Mouse (Mus musculus) neutrophil, adult 5-6 weeks (primary cell): ENCODE measurements at regions not wholly inside any gene's neighbourhood (a gene's known extent, or its start where the extent isn't known, plus 50 kb on each side); places are given as distances from the start of the nearest gene placed in this dataset.

Source experiments
- ATAC-seq: fragments of 151-379, 151-347 bp; 2 replicates; pipeline ENCODE4 v1.8.0; 2017; ENCODE audit warnings: mild to moderate bottlenecking, moderate TSS enrichment; ENCODE audit not compliant: insufficient number of reproducible peaks, poor library complexity, low FRiP score, severe bottlenecking; ENCODE audit errors: extremely low read depth

GRCm38 (mm10) chr12:70731498-70731897, 93.8 kb upstream of the Frmd6 start:
- no peak for ATAC-seq

- ATAC-seq, result no peak
These were observed 92.7 kb upstream of the Frmd6 start for GRCm38 (mm10) chr12:70732591-70732990.

GRCm38 (mm10) chr12:70738554-70738953, 86.8 kb upstream of the Frmd6 start:
- 0 out of 2 replicates have a peak, but pooled peaks have one; percentile 23 for ATAC-seq

DNA sequence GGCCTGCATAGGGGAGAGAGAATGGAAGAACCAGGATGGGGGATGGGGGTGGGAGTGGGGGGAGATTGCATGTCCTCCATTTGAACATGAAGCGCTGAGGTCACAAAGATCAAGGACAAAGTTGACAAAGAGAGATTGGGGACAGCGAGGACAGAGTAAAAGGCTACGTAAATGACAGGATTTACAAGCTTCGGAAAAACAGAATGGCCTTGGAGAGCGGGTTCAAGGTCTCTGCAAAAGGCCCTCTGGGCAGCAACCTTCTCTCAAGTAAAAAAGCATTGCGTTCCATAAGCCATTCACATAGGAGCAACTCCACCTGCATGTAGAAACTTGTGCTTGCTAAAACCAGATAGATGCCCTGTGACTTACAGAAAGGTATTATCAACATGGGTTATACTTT, 86.0 kb upstream of the Frmd6 start:
- no peak for ATAC-seq

DNA sequence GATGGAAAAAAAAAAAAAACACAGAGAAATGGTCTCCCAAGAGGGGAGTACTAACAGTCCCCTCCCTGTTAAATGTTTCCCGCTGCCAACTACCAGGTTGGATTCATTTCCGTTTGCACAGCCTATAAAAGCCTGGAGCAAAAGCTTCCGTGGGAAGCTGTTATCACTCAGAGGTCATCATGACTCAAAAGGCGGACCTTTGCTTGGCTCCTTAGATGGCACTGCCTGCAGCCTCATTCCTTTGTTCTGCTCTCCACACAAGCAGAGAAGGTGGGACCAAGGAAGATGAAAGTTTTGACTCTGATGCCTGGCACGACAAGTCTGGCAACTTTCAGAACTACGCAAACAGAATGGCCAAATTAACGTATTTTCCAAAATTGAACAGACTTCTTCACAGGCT, 85.5 kb upstream of the Frmd6 start:
- ATAC-seq, result no peak

GRCm38 (mm10) chr12:70742836-70743235, 82.5 kb upstream of the Frmd6 start:
- no peak for ATAC-seq

GRCm38 (mm10) chr12:70745681-70746080, 79.6 kb upstream of the Frmd6 start:
- no peak for ATAC-seq

DNA sequence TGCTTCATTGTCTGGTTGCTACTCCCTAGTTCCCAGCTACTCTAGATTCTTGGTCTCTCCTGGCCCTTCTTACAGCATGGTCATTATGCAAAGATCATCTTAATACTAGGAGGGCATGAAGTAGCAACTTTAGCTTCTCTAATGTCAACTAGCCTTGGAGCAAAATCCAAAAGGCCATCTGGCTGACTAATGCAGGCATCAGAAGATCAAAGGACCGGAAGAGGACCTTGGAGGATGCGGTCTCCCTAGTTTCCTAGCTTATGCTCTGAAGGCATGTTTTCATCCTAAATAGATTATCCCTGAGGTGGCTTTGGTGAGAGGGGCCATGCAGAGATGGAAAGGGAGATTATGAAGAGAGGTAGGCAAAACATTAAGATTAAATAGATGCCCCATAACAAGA, 75.7 kb upstream of the Frmd6 start:
- no peak for ATAC-seq

- ATAC-seq, result no peak
These were observed 74.4 kb upstream of the Frmd6 start for GRCm38 (mm10) chr12:70750651-70751578.

GRCm38 (mm10) chr12:70752266-70752910, 72.9 kb upstream of the Frmd6 start:
- no peak for ATAC-seq

DNA sequence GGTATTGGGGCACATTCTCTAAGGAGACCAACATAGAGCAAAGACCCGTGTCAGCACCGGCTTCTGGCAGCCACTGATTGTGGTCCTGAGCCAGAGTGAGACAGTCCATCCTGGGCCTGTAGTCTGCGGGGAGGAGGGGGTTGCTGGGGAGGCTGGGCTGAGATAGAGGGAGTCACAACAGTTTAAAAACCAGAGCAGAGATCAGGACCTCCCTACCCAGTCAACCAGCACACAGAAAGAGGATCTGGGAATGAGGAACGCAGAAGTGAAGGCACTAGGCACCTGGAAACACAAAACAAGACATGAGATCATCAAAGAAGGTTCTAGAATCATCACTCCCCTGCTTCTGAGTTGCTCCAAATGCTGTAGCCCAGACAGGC, 72.4 kb upstream of the Frmd6 start:
- ATAC-seq, result no peak

DNA sequence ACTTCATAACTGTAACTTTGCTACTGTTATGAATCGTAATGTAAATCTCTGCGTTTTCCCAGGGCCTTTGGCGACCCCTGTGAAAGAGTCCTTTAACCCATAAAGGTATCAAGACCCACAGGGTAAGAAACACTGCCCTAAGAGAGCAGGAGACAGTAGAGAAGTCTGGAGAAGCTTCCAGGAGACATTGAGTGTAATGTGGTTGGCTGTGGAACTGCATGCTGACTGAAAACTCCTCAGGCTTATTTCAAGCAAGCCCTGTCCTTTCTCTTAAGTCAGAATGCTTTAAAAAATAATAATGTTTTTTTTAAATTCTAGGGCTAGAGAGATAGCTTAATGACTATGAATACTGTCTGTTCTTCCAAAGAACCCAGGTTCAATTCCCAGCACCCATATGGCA, 71.9 kb upstream of the Frmd6 start:
- no peak for ATAC-seq

DNA sequence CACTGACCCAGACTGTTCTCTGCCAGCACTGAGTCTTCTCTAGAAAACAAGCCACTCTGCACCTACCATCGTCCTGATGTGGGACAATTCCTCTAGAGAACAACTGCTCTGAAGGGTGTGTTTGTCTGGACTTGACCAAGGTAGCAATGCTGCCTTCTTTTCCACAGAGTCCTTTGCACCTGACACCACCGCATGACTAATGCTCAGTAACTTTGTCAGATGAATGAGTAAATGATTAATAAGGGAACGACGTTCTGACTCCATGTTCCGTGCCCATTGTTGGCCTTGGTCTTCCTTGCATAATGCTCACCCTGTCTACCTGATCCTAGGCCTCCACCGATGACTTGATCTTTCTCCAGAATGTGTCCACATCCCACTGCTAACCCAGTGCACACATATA, 67.2 kb upstream of the Frmd6 start:
- no peak for ATAC-seq

DNA sequence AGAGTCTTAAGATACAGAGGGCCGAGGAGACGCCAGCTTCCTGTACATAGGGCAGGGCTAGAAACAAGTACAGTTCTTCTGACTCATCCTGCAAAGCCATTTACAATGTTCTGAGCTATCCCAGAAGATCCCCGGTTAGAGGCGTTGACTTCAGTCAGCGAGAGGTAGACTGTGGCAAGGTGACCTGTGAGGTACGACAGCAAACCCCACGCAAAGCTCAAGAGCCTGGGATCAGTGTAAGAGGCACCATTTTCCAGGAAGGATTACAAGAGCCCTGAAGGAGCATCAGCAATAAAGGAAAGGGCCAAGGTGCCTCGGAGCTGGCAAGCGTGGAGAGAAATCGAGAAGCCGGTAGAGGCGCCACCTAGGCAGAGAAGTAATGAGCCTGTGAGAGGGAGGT, 61.8 kb upstream of the Frmd6 start:
- ATAC-seq, result no peak

DNA sequence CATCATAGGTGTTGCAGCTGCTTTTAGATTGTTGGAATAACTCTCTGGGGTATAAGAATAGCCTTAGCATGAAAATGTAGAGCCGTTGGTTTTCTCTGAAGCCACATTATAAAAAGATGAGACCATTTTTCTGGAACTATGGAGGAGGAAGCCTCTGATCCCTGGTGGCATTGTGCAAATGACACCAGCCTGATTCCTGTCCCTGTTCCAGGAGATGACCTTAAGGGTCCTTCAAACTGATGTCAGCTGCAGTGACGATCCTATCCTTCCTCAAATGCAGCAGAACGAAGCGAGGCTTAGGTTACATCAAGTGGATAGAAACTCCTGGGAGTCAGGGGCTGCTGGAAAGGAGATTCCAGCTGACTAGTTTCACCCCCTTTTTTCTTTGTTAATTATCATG, 59.0 kb upstream of the Frmd6 start:
- no peak for ATAC-seq

GRCm38 (mm10) chr12:70767959-70768358, 57.4 kb upstream of the Frmd6 start:
- ATAC-seq, result peak; percentile 48; the same call in 1 of the 2 replicates

DNA sequence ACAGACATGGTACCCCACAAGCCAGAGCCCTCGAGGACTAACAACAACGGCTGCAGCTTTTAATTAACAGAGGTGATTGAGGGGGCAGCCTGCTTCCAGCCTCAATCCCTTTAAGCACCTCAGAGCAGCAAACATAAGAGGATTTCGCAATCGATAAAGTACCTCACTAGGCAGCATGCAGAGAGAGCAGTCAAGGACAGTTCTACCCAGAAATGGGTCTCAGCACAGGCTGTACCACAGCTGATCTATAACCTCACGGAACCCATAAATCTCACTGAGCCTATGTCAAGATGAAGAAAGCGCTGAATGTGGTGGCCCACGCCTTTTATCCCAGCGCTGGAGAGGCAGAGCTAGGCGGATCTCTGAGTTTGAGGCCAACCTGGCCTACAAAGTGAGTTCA, 56.6 kb upstream of the Frmd6 start:
- ATAC-seq, result no peak

GRCm38 (mm10) chr12:70769538-70770176, 55.7 kb upstream of the Frmd6 start:
- no peak for ATAC-seq

DNA sequence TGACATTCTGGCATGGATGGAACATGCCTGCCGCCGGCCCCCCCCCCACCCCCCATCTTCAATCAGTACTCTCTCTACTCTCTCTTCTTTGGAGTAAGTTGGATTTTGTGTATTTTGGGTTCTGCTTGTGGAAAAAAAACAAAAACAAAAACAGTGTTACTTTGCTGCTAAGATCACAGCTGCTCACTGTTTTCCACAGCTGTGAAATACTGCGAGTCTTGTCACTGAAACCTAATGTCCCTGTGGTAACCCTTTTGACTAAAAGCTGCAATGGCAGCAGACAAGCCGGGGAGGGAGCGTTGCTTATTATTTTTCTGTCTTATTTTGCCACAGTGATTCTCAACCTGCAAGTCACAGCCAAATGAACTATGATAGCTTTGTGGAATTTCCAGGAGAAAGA, 51.3 kb upstream of the Frmd6 start:
- no peak for ATAC-seq
